ENCODE assay signal across 10 mouse cellular contexts in the genomic region with DNA sequence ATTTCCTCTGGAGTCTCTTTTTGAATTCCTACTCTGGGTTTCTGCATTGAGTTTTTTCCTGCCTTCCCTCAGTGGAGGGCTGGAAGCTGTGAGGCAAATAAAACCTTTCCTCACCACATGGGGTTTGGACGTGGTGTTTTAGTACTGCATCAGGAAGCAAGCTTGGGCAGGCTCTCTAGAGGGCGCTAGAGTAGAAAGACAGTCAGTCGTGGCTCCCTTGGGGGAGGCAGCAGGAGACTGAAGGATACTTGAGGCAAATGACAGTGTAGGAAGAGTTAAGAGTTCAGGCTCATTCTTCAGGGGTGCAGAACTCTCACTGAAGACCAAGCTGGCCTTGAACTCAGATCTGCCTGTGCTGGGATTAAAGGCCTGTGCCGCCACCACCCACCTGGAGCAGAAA.
DNase-seq lines count a peak whose midpoint lies in the region; ATAC-seq and TF ChIP-seq lines count a peak whose summit lies in the region.
"Had no signal": no experiment of that assay in that cellular context is flagged by ENCODE, and none has a peak within 500 bp of the region (broad histone marks: within the 10 kb centered on the region; RNA-seq: fewer than 3 reads in every experiment).

No protein-coding gene starts in this region.

- no peak for DNase-seq in cerebellum, adult 2 months
- peak; percentile 2 for DNase-seq in liver, adult 2 months (ENCODE audit: extremely low read depth, low read depth, low spot score)
- no peak for DNase-seq in liver, embryonic 11.5 days (ENCODE audit: low spot score)
- peak; percentile 20 to 56 for DNase-seq in adrenal gland, postnatal 36 days
- peak; percentile 44 for DNase-seq in retina, postnatal 1 day
- no peak for DNase-seq in urinary bladder, postnatal 4 days (ENCODE audit: low spot score in 2 of 2)

- peaks cover 8% of the 10 kb centered on the region; the same call in 1 of the 2 replicates for H3K4me1 ChIP-seq in cerebellum, adult 2 months (ENCODE audit: control insufficient read depth, insufficient read depth, low read length)
- no peaks in the 10 kb centered on the region for H3K4me1 ChIP-seq in liver, adult 2 months (ENCODE audit: control insufficient read depth, insufficient read depth, low read length)
- no peaks in the 10 kb centered on the region for H3K4me1 ChIP-seq in liver, embryonic 11.5 days (replicated peaks; ENCODE audit: control insufficient read depth, insufficient read depth, low read length)

- TF ChIP-seq CTCF in cerebellum, adult 2 months (IDR thresholded peaks at IDR 0.05; ENCODE audit: borderline replicate concordance, insufficient read depth, low read depth, low read length) = peak; percentile 4; the same call in 1 of the 2 replicates
- TF ChIP-seq CTCF in liver, adult 2 months (IDR thresholded peaks at IDR 0.05; ENCODE audit: low read depth, low read length) = peak; percentile 31; the same call in 1 of the 2 replicates

- no peak overlapping the region for H3K27ac ChIP-seq in cerebellum, adult 2 months (ENCODE audit: insufficient read depth, low read length)
- H3K27ac ChIP-seq in liver, adult 2 months (replicated peaks; ENCODE audit: insufficient read depth, low read depth, low read length) = no peak overlapping the region
- no peak overlapping the region for H3K27ac ChIP-seq in liver, embryonic 11.5 days (ENCODE audit: low read depth, low read length)
- H3K27ac ChIP-seq: hindbrain, embryonic 15.5 days had no signal

- H3K9ac ChIP-seq in liver, adult 2 months (ENCODE audit: low read depth, low read length) = no peak overlapping the region
- H3K9ac ChIP-seq in liver, embryonic 11.5 days (ENCODE audit: low read depth, low read length) = no peak overlapping the region
- H3K9ac ChIP-seq: hindbrain, embryonic 15.5 days had no signal

- H3K4me2 ChIP-seq in liver, embryonic 11.5 days = no peak overlapping the region
- H3K4me2 ChIP-seq: hindbrain, embryonic 15.5 days had no signal

- H3K27me3 ChIP-seq in cerebellum, adult 2 months (ENCODE audit: control insufficient read depth, insufficient read depth, low read length) = no peaks in the 10 kb centered on the region
- H3K27me3 ChIP-seq in liver, adult 2 months (ENCODE audit: control insufficient read depth, insufficient read depth, low read length) = no peaks in the 10 kb centered on the region
- H3K27me3 ChIP-seq in liver, embryonic 11.5 days (replicated peaks; ENCODE audit: control insufficient read depth, insufficient read depth, low read length) = no peaks in the 10 kb centered on the region
- H3K27me3 ChIP-seq: hindbrain, embryonic 15.5 days had no signal

- H3K4me3 ChIP-seq in cerebellum, adult 2 months (replicated peaks; ENCODE audit: insufficient read depth, low read depth, low read length) = no peak overlapping the region
- H3K4me3 ChIP-seq in liver, adult 2 months (ENCODE audit: insufficient read depth, low read depth, low read length) = no peak overlapping the region
- H3K4me3 ChIP-seq in liver, embryonic 11.5 days (ENCODE audit: low read depth, low read length) = no peak overlapping the region
- H3K4me3 ChIP-seq: erythroblast, embryonic 14.5 days; hindbrain, embryonic 15.5 days had no signal

- no peaks in the 10 kb centered on the region for H3K36me3 ChIP-seq in liver, adult 2 months (ENCODE audit: control insufficient read depth, insufficient read depth, low read length)
- no peaks in the 10 kb centered on the region for H3K36me3 ChIP-seq in liver, embryonic 11.5 days (ENCODE audit: control insufficient read depth, insufficient read depth, low read length)
- H3K36me3 ChIP-seq: hindbrain, embryonic 15.5 days had no signal

- no peaks in the 10 kb centered on the region for H3K9me3 ChIP-seq in liver, embryonic 11.5 days (ENCODE audit: control insufficient read depth, low read length)
- H3K9me3 ChIP-seq: hindbrain, embryonic 15.5 days had no signal

- TF ChIP-seq POLR2A in cerebellum, adult 2 months (IDR thresholded peaks at IDR 0.05; ENCODE audit: borderline replicate concordance, insufficient read depth, low read length) = no peak
- no peak for TF ChIP-seq POLR2A in liver, adult 2 months (IDR thresholded peaks at IDR 0.05; ENCODE audit: extremely low read depth, insufficient read depth, low read length)

- 36% methylated on average over 4 of the region's 4 CpGs for WGBS in cerebellum, adult 2 months
- WGBS in liver, adult 2 months = 41% methylated on average over 4 of the region's 4 CpGs
- 33% methylated on average over 4 of the region's 4 CpGs for WGBS in liver, embryonic 11.5 days

- no peaks in the 10 kb centered on the region for H3K79me2 ChIP-seq in liver, adult 2 months (ENCODE audit: control insufficient read depth, insufficient read depth, low read length)

- ATAC-seq in cerebellum, adult (ENCODE audit: insufficient number of reproducible peaks, low FRiP score, low TSS enrichment) = no peak
- no peak for ATAC-seq in liver, embryonic 11.5 days (replicated peaks; ENCODE audit: low FRiP score)
- no peak for ATAC-seq in monocyte, adult 5-6 weeks (replicated peaks; ENCODE audit: insufficient number of reproducible peaks, low FRiP score, low TSS enrichment, poor library complexity, severe bottlenecking)

Comparison
In these comparisons a context has a peak if more than half of its experiments do, and no peak if none do; other contexts are left out.
1. DNase-seq: peak in liver, adult 2 months (single experiment), adrenal gland, postnatal 36 days (2 of 2) and retina, postnatal 1 day (single experiment); none in cerebellum, adult 2 months (0 of 2), liver, embryonic 11.5 days (single experiment) and urinary bladder, postnatal 4 days (0 of 2).